Mouse (Mus musculus) myocyte (in vitro differentiated cells): ENCODE measurements around the gene Sh3bp5. TPM values are rescaled to one million over a fixed set of nuclear protein-coding genes. Genes with fewer than 3 reads are reported as not detected.

ENCODE experiments used
- H3K27me3 ChIP-seq: one replicate; pipeline ENCODE4 v1.6.1; 2011; ENCODE audit not compliant: control insufficient read depth, insufficient read depth, insufficient read length
- H3K36me3 ChIP-seq: one replicate; pipeline ENCODE4 v1.6.1; 2011; ENCODE audit not compliant: control insufficient read depth, insufficient read depth
- H3K4me2 ChIP-seq: one replicate; pipeline ENCODE4 v1.6.1; 2011; ENCODE audit warnings: low read depth, control low read depth
- H3K4me3 ChIP-seq: one replicate; pipeline ENCODE4 v1.5.1; 2011; ENCODE audit warnings: mild to moderate bottlenecking, control low read depth, moderate library complexity
- H3K79me2 ChIP-seq: one replicate; pipeline ENCODE4 v1.6.1; 2011; ENCODE audit not compliant: control insufficient read depth, insufficient read depth
- H3ac ChIP-seq: one replicate; pipeline ENCODE4 v1.6.1; 2011; ENCODE audit not compliant: control insufficient read depth, insufficient read length
- CEBPB ChIP-seq: IDR thresholded peaks from 2 replicates; pipeline ENCODE4 v1.6.1; 2011; ENCODE audit warnings: mild to moderate bottlenecking, moderate library complexity; ENCODE audit not compliant: poor library complexity, insufficient read depth, severe bottlenecking
- E2F4 ChIP-seq: IDR thresholded peaks from one replicate; pipeline ENCODE4 v1.6.1; 2011; ENCODE audit warnings: mild to moderate bottlenecking, control low read depth, moderate library complexity; ENCODE audit not compliant: insufficient read depth
- MAX ChIP-seq: IDR thresholded peaks from one replicate; pipeline ENCODE4 v1.6.1; 2011; ENCODE audit warnings: low read depth, mild to moderate bottlenecking, control low read depth
- MYOD1 ChIP-seq, 3 experiments: IDR thresholded peaks; one replicate each; pipeline ENCODE4 v1.6.1; 2011; ENCODE audit warnings: control low read depth in 2 of 3, low read depth in 2 of 3, mild to moderate bottlenecking in 2 of 3, moderate library complexity in 1 of 3; ENCODE audit not compliant: insufficient read length in 2 of 3, control insufficient read depth in 1 of 3
- MYOG ChIP-seq, 3 experiments: IDR thresholded peaks; one replicate each; pipeline ENCODE4 v1.6.1; 2011; ENCODE audit warnings: control low read depth in 2 of 3, low read depth in 2 of 3, mild to moderate bottlenecking in 2 of 3; ENCODE audit not compliant: insufficient read length in 2 of 3, control insufficient read depth in 1 of 3, insufficient read depth in 1 of 3
- POLR2A ChIP-seq: IDR thresholded peaks from one replicate; pipeline ENCODE4 v1.6.1; 2011; ENCODE audit warnings: low read depth, mild to moderate bottlenecking, control low read depth, moderate library complexity; ENCODE audit not compliant: insufficient read length
- POLR2AphosphoS2 ChIP-seq: IDR thresholded peaks from one replicate; pipeline ENCODE4 v1.6.1; 2011; ENCODE audit warnings: low read depth, control low read depth; ENCODE audit not compliant: insufficient read length
- REST ChIP-seq: IDR thresholded peaks from one replicate; pipeline ENCODE4 v1.6.1; 2011; ENCODE audit warnings: mild to moderate bottlenecking, control low read depth, moderate library complexity; ENCODE audit not compliant: insufficient read depth, insufficient read length
- SRF ChIP-seq: IDR thresholded peaks from one replicate; pipeline ENCODE4 v1.6.1; 2011; ENCODE audit warnings: low read depth; ENCODE audit not compliant: control insufficient read depth, insufficient read length
- TCF12 ChIP-seq: IDR thresholded peaks from one replicate; pipeline ENCODE4 v1.6.1; 2011; ENCODE audit warnings: mild to moderate bottlenecking, control low read depth; ENCODE audit not compliant: poor library complexity, insufficient read depth, severe bottlenecking
- TCF3 ChIP-seq: IDR thresholded peaks from one replicate; pipeline ENCODE4 v1.6.1; 2011; ENCODE audit warnings: low read depth, control low read depth; ENCODE audit not compliant: insufficient read length
- USF1 ChIP-seq: IDR thresholded peaks from one replicate; pipeline ENCODE4 v1.6.1; 2011; ENCODE audit warnings: low read depth, mild to moderate bottlenecking, control low read depth, moderate library complexity
- polyA plus RNA-seq: library from polyadenylated mRNA; unstranded; fragments of >200 nt; fragmentation: generic; extraction: Trizol; gene quantifications from one replicate; pipeline ENCODE4 v1.2.1, GENCODE M21; 2012; ENCODE audit warnings: missing spikeins

The Sh3bp5 gene
- polyA plus RNA-seq, 1 experiment, result 29.5 TPM

GRCm38 (mm10) chr14:31387301-31387981 lies 48.4 kb downstream of the Sh3bp5 start:
- no peak overlapping the region for H3K4me3 ChIP-seq
- H3K79me2 ChIP-seq, result no peaks in the 10 kb centered on the region
- no peak overlapping the region for H3K4me2 ChIP-seq
- no peaks in the 10 kb centered on the region for H3K36me3 ChIP-seq
- no peak for TF ChIP-seq TCF3
- TF ChIP-seq POLR2AphosphoS2, result no peak
- no peak for TF ChIP-seq POLR2A
- no peak for TF ChIP-seq USF1
- no peaks in the 10 kb centered on the region for H3K27me3 ChIP-seq
- no peak overlapping the region for H3ac ChIP-seq

- no peak overlapping the region for H3ac ChIP-seq
- no peaks in the 10 kb centered on the region for H3K36me3 ChIP-seq
- no peaks in the 10 kb centered on the region for H3K27me3 ChIP-seq
- no peaks in the 10 kb centered on the region for H3K79me2 ChIP-seq
- H3K4me2 ChIP-seq, result peak overlapping the region; percentile 55
- no peak overlapping the region for H3K4me3 ChIP-seq
- TF ChIP-seq MYOG (IDR thresholded peaks at IDR 0.05; ENCODE audit: control insufficient read depth in 1 of 3, insufficient read depth in 1 of 3, insufficient read length in 2 of 3, low read depth in 2 of 3), result no peak
- TF ChIP-seq TCF12, result no peak
Observed at GRCm38 (mm10) chr14:31385977-31386697, 49.7 kb downstream of the Sh3bp5 start.

- H3K4me3 ChIP-seq, result no peak overlapping the region
- TF ChIP-seq POLR2AphosphoS2 (no peak), SRF (no peak), MAX (no peak), POLR2A (no peak), TCF3 (no peak), REST (no peak), USF1 (no peak), MYOG (IDR thresholded peaks at IDR 0.05; ENCODE audit: control insufficient read depth in 1 of 3, insufficient read depth in 1 of 3, insufficient read length in 2 of 3, low read depth in 2 of 3) (no peak), E2F4 (no peak), MYOD1 (IDR thresholded peaks at IDR 0.05; ENCODE audit: control insufficient read depth in 1 of 3, insufficient read length in 2 of 3, low read depth in 2 of 3) (no peak), TCF12 (no peak), CEBPB (no peak)
- no peaks in the 10 kb centered on the region for H3K27me3 ChIP-seq
- H3K4me2 ChIP-seq, result no peak overlapping the region
- no peak overlapping the region for H3ac ChIP-seq
- H3K36me3 ChIP-seq, result no peaks in the 10 kb centered on the region
- H3K79me2 ChIP-seq, result no peaks in the 10 kb centered on the region
Observed at GRCm38 (mm10) chr14:31385406-31385805, 50.5 kb downstream of the Sh3bp5 start.

GRCm38 (mm10) chr14:31384366-31385323 lies 51.2 kb downstream of the Sh3bp5 start:
- H3K36me3 ChIP-seq, result no peaks in the 10 kb centered on the region
- no peak for TF ChIP-seq POLR2A
- no peak for TF ChIP-seq E2F4
- no peak for TF ChIP-seq TCF12
- no peak for TF ChIP-seq USF1

GRCm38 (mm10) chr14:31383470-31384050 lies 52.3 kb downstream of the Sh3bp5 start:
- no peaks in the 10 kb centered on the region for H3K36me3 ChIP-seq
- no peak overlapping the region for H3K4me2 ChIP-seq
- H3K79me2 ChIP-seq, result no peaks in the 10 kb centered on the region
- no peaks in the 10 kb centered on the region for H3K27me3 ChIP-seq
- TF ChIP-seq USF1, result no peak
- no peak for TF ChIP-seq REST
- no peak for TF ChIP-seq TCF12
- no peak for TF ChIP-seq POLR2A
- TF ChIP-seq SRF, result no peak
- no peak for TF ChIP-seq MYOG (IDR thresholded peaks at IDR 0.05; ENCODE audit: control insufficient read depth in 1 of 3, insufficient read depth in 1 of 3, insufficient read length in 2 of 3, low read depth in 2 of 3)
- TF ChIP-seq MYOD1 (IDR thresholded peaks at IDR 0.05; ENCODE audit: control insufficient read depth in 1 of 3, insufficient read length in 2 of 3, low read depth in 2 of 3), result no peak
- no peak overlapping the region for H3K4me3 ChIP-seq
- no peak overlapping the region for H3ac ChIP-seq

More at GRCm38 (mm10) chr14:31384366-31385323, 51.2 kb downstream of the Sh3bp5 start:
- H3K27me3 ChIP-seq, result no peaks in the 10 kb centered on the region
- no peak overlapping the region for H3K4me3 ChIP-seq
- no peak overlapping the region for H3K4me2 ChIP-seq
- H3ac ChIP-seq, result no peak overlapping the region
- no peaks in the 10 kb centered on the region for H3K79me2 ChIP-seq
